Mouse (Mus musculus): Measurements from ENCODE around the gene Snu13.

- TF ChIP-seq CTCF (IDR thresholded peaks at IDR 0.05) (no peak), POLR2A (IDR thresholded peaks at IDR 0.05; ENCODE audit: insufficient read depth, low read depth, low read length) (no peak), EP300 (IDR thresholded peaks at IDR 0.05; ENCODE audit: insufficient read depth, low read depth, low read length) (no peak)
Observed at GRCm38 (mm10) chr15:82027276-82027675, 20.1 kb downstream of the Snu13 start.

Data from heart, adult 2 months (tissue).